Mouse (Mus musculus) thymus, postnatal 10 days (tissue): Measurements from ENCODE around the gene Mamdc2.
A peak's percentile ranks its signal among the peaks of the same experiment; 100 is the strongest.

ENCODE experiments used
- DNase-seq, 2 experiments: peaks; one replicate each; pipeline ENCODE4 v3.0.0; 2021; ENCODE audit warnings: low spot score in 2 of 2

Gene Mamdc2

GRCm38 (mm10) chr19:23274054-23274724 is 174.1 kb downstream of the Mamdc2 start:
- DNase-seq: no peak

- DNase-seq: peak; percentile 85 to 94
These were observed 174.7 kb downstream of the Mamdc2 start, which contains the start of gene Smc5 for GRCm38 (mm10) chr19:23273355-23274053. Smc5 (minus strand) TSS chr19:23273897.

DNA sequence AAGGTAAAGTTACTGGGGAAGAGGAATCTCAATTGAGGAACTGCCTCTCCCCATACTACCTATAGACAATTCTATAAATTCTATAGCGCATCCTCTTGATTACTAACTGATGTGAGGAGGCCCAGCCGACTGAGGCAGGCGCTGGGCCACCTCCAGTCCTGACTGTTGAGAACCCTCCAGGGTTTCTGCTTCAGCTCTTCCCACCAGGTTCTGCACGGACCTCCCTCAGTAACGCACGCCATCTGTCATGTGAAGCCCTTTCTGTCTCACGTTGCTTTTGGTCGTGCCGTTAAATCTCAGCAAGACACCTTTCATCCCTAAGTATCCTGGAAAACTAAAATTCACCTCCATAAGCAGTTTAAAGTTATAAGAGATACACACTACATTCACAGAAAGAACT is 191.5 kb downstream of the Mamdc2 start:
- DNase-seq: no peak
